Mouse (Mus musculus): ENCODE measurements at regions not wholly inside any gene's neighbourhood (a gene's known extent, or its start where the extent isn't known, plus 50 kb on each side); places are given as distances from the start of the nearest gene placed in this dataset.

- H3K4me3 ChIP-seq (ENCODE audit: low read length), result no peak overlapping the region
- no peak overlapping the region for H3K9ac ChIP-seq (replicated peaks; ENCODE audit: low read length)
- H3K36me3 ChIP-seq (ENCODE audit: insufficient read depth, low read length), result no peaks in the 10 kb centered on the region
- ATAC-seq (peak; percentile 100), DNase-seq (ENCODE audit: low spot score) (peak; percentile 81)
- H3K27me3 ChIP-seq (ENCODE audit: insufficient read depth, low read length), result no peaks in the 10 kb centered on the region
- no peak overlapping the region for H3K27ac ChIP-seq
- H3K9me3 ChIP-seq (ENCODE audit: low read length), result no peaks in the 10 kb centered on the region
- no peak overlapping the region for H3K4me2 ChIP-seq (ENCODE audit: low read depth, low read length)
- 70% methylated on average over 7 of the region's 7 CpGs for WGBS
- no peaks in the 10 kb centered on the region for H3K4me1 ChIP-seq (ENCODE audit: insufficient read depth, low read length)
- TF ChIP-seq CTCF (IDR thresholded peaks at IDR 0.05; ENCODE audit: low read depth), result no peak
These were observed 2140.3 kb upstream of the Cdh20 start for GRCm38 (mm10) chr1:102628061-102628460.

GRCm38 (mm10) chr1:102644379-102644778, 2123.9 kb upstream of the Cdh20 start:
- H3K4me3 ChIP-seq (ENCODE audit: low read length), result no peak overlapping the region
- no peak for TF ChIP-seq CTCF (IDR thresholded peaks at IDR 0.05; ENCODE audit: low read depth)
- H3K27me3 ChIP-seq (ENCODE audit: insufficient read depth, low read length), result no peaks in the 10 kb centered on the region
- no peak overlapping the region for H3K4me2 ChIP-seq (ENCODE audit: low read depth, low read length)
- WGBS, result 71% methylated on average over 1 of the region's 1 CpGs
- no peaks in the 10 kb centered on the region for H3K36me3 ChIP-seq (ENCODE audit: insufficient read depth, low read length)
- no peak for DNase-seq (ENCODE audit: low spot score)
- no peaks in the 10 kb centered on the region for H3K4me1 ChIP-seq (ENCODE audit: insufficient read depth, low read length)
- H3K9me3 ChIP-seq (ENCODE audit: low read length), result no peaks in the 10 kb centered on the region
- no peak for ATAC-seq
- no peak overlapping the region for H3K27ac ChIP-seq
- H3K9ac ChIP-seq (replicated peaks; ENCODE audit: low read length), result no peak overlapping the region

DNA sequence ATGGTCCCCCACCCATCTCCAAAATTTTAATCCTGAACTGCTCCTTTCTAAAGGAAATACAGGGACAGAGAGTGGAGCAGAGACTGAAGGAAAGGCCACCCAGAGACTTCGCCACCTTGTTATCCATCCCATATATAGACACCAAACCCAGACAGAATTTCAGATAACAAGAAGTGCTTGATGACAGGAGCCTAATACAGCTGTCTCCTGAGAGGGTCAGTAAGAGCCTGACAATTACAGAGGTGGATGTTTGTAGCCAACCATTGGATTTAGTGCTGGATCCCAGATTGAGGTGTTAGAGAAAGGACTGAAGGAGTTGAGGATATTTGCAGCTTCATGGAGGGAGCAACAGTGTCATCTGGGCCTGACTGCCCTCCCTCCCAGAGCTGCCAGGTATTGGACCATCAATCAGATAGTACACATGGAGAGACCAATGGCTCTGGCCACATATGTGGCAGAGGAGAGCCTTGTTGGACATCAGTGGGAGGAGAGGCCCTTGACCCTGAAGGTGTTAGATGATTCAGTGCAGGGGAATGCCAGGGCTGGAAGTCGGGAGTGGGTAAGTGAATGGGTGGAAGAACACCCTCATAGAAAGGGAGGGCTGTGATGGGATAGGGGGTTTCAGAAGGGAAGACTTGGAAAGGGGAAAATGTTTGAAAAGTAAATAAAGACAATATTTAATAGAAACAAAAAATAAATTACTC, 2080.8 kb upstream of the Cdh20 start:
- H3K27me3 ChIP-seq (ENCODE audit: insufficient read depth, low read length), result no peaks in the 10 kb centered on the region
- no peaks in the 10 kb centered on the region for H3K36me3 ChIP-seq (ENCODE audit: insufficient read depth, low read length)
- ATAC-seq, result no peak
- H3K27ac ChIP-seq, result no peak overlapping the region
- DNase-seq (ENCODE audit: low spot score), result no peak
- no peaks in the 10 kb centered on the region for H3K4me1 ChIP-seq (ENCODE audit: insufficient read depth, low read length)
- no peak overlapping the region for H3K4me2 ChIP-seq (ENCODE audit: low read depth, low read length)
- H3K9me3 ChIP-seq (ENCODE audit: low read length), result no peaks in the 10 kb centered on the region
- no peak overlapping the region for H3K9ac ChIP-seq (replicated peaks; ENCODE audit: low read length)
- no peak for TF ChIP-seq CTCF (IDR thresholded peaks at IDR 0.05; ENCODE audit: low read depth)
- H3K4me3 ChIP-seq (ENCODE audit: low read length), result no peak overlapping the region
- 88% methylated on average over 2 of the region's 2 CpGs for WGBS

DNA sequence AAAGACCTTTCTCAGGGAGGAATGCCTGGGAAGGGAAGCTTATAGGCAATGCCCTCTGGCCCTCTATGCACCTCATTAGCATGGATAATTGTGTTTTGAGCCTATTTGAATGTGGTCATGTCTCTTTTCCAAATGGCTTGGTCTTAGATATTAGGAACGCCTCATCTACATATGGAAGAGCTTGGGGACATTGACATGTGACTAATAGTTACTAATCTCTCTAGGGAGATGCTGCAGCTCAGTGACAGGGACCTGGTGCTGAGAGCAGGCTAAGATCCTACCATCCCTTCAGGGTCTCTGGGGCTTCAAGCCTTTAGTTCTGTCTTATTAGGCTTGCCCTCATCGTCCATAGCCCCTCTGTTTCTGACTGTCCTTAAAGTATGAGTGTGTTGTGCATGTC, 2051.9 kb upstream of the Cdh20 start:
- no peaks in the 10 kb centered on the region for H3K36me3 ChIP-seq (ENCODE audit: insufficient read depth, low read length)
- H3K4me2 ChIP-seq (ENCODE audit: low read depth, low read length), result no peak overlapping the region
- no peak overlapping the region for H3K4me3 ChIP-seq (ENCODE audit: low read length)
- H3K27me3 ChIP-seq (ENCODE audit: insufficient read depth, low read length), result no peaks in the 10 kb centered on the region
- ATAC-seq, result no peak
- no peak for DNase-seq (ENCODE audit: low spot score)
- H3K4me1 ChIP-seq (ENCODE audit: insufficient read depth, low read length), result no peaks in the 10 kb centered on the region
- no peak overlapping the region for H3K27ac ChIP-seq
- WGBS, result 71% methylated on average over 2 of the region's 2 CpGs
- no peaks in the 10 kb centered on the region for H3K9me3 ChIP-seq (ENCODE audit: low read length)
- no peak for TF ChIP-seq CTCF (IDR thresholded peaks at IDR 0.05; ENCODE audit: low read depth)
- no peak overlapping the region for H3K9ac ChIP-seq (replicated peaks; ENCODE audit: low read length)

GRCm38 (mm10) chr1:102733991-102734390, 2034.3 kb upstream of the Cdh20 start:
- no peak for ATAC-seq
- H3K9ac ChIP-seq (replicated peaks; ENCODE audit: low read length), result no peak overlapping the region
- no peak for DNase-seq (ENCODE audit: low spot score)
- no peaks in the 10 kb centered on the region for H3K27me3 ChIP-seq (ENCODE audit: insufficient read depth, low read length)
- TF ChIP-seq CTCF (IDR thresholded peaks at IDR 0.05; ENCODE audit: low read depth), result no peak
- no peaks in the 10 kb centered on the region for H3K36me3 ChIP-seq (ENCODE audit: insufficient read depth, low read length)
- no peaks in the 10 kb centered on the region for H3K9me3 ChIP-seq (ENCODE audit: low read length)
- 95% methylated on average over 1 of the region's 1 CpGs for WGBS
- H3K4me1 ChIP-seq (ENCODE audit: insufficient read depth, low read length), result no peaks in the 10 kb centered on the region
- H3K27ac ChIP-seq, result no peak overlapping the region
- H3K4me3 ChIP-seq (ENCODE audit: low read length), result no peak overlapping the region
- H3K4me2 ChIP-seq (ENCODE audit: low read depth, low read length), result no peak overlapping the region

- no peaks in the 10 kb centered on the region for H3K4me1 ChIP-seq (ENCODE audit: insufficient read depth, low read length)
- TF ChIP-seq CTCF (IDR thresholded peaks at IDR 0.05; ENCODE audit: low read depth), result no peak
- WGBS, result 76% methylated on average over 3 of the region's 3 CpGs
- H3K9me3 ChIP-seq (ENCODE audit: low read length), result no peaks in the 10 kb centered on the region
- ATAC-seq (no peak), DNase-seq (ENCODE audit: low spot score) (no peak)
- no peaks in the 10 kb centered on the region for H3K27me3 ChIP-seq (ENCODE audit: insufficient read depth, low read length)
- H3K27ac ChIP-seq, result no peak overlapping the region
- no peaks in the 10 kb centered on the region for H3K36me3 ChIP-seq (ENCODE audit: insufficient read depth, low read length)
- no peak overlapping the region for H3K4me3 ChIP-seq (ENCODE audit: low read length)
- H3K9ac ChIP-seq (replicated peaks; ENCODE audit: low read length), result no peak overlapping the region
- H3K4me2 ChIP-seq (ENCODE audit: low read depth, low read length), result no peak overlapping the region
These were observed 2032.9 kb upstream of the Cdh20 start for GRCm38 (mm10) chr1:102735392-102735791.

DNA sequence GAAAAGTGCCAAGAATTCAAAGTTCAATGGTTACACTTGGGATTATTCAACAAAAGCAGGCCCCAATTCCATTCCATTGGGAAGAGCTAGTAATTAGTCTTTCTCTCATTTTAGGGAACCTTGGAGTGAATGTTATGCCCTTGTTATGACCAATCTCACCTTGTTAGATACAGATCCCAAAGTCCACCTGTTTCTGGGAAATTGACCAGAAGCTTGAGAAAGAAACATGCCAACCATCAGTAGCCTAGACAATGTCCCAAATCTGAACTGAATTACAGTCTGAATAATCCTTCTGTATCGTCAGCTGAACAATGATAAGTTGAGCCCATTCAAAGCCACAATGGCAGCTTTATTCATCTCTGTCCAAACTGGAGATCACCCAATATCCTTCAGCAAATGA, 2010.4 kb upstream of the Cdh20 start:
- no peaks in the 10 kb centered on the region for H3K4me1 ChIP-seq (ENCODE audit: insufficient read depth, low read length)
- 39% methylated on average over 1 of the region's 1 CpGs for WGBS
- H3K4me2 ChIP-seq (ENCODE audit: low read depth, low read length), result no peak overlapping the region
- H3K9ac ChIP-seq (replicated peaks; ENCODE audit: low read length), result no peak overlapping the region
- DNase-seq (ENCODE audit: low spot score) (no peak), ATAC-seq (no peak)
- H3K27ac ChIP-seq, result no peak overlapping the region
- H3K9me3 ChIP-seq (ENCODE audit: low read length), result no peaks in the 10 kb centered on the region
- TF ChIP-seq CTCF (IDR thresholded peaks at IDR 0.05; ENCODE audit: low read depth), result no peak
- H3K36me3 ChIP-seq (ENCODE audit: insufficient read depth, low read length), result no peaks in the 10 kb centered on the region
- no peak overlapping the region for H3K4me3 ChIP-seq (ENCODE audit: low read length)
- H3K27me3 ChIP-seq (ENCODE audit: insufficient read depth, low read length), result no peaks in the 10 kb centered on the region
